Mouse (Mus musculus) ES-Bruce4 (cell line): ENCODE data around the gene Sema5b. TPM values are rescaled to one million over a fixed set of nuclear protein-coding genes. Genes with fewer than 3 reads are reported as not detected.
A peak's percentile ranks its signal among the peaks of the same experiment; 100 is the strongest.

Experiments
- H3K27ac ChIP-seq: 2 replicates; pipeline ENCODE4 v1.5.1; 2012; ENCODE audit warnings: low read length, inconsistent platforms; ENCODE audit not compliant: insufficient read depth
- H3K27me3 ChIP-seq: 2 replicates; pipeline ENCODE4 v1.6.1; 2012; ENCODE audit warnings: mild to moderate bottlenecking, low read length, inconsistent platforms; ENCODE audit not compliant: control insufficient read depth, poor library complexity, insufficient read depth, severe bottlenecking
- H3K36me3 ChIP-seq: 2 replicates; pipeline ENCODE4 v1.6.1; 2012; ENCODE audit warnings: inconsistent platforms, mild to moderate bottlenecking, low read length, moderate library complexity; ENCODE audit not compliant: control insufficient read depth, poor library complexity, insufficient read depth, severe bottlenecking
- H3K4me1 ChIP-seq: one replicate; pipeline ENCODE4 v1.8.1; 2011; ENCODE audit warnings: low read length; ENCODE audit not compliant: control insufficient read depth, insufficient read depth
- H3K4me3 ChIP-seq: 2 replicates; pipeline ENCODE4 v1.5.1; 2011; ENCODE audit warnings: low read depth, mild to moderate bottlenecking, low read length
- H3K9ac ChIP-seq: 2 replicates; pipeline ENCODE4 v1.6.1; 2012; ENCODE audit warnings: low read depth, mild to moderate bottlenecking, inconsistent platforms; ENCODE audit not compliant: poor library complexity, severe bottlenecking
- H3K9me3 ChIP-seq: replicated peaks from 2 replicates; pipeline ENCODE4 v1.6.1; 2012; ENCODE audit warnings: mild to moderate bottlenecking, low read length, inconsistent platforms; ENCODE audit not compliant: control insufficient read depth, poor library complexity, insufficient read depth, severe bottlenecking
- CTCF ChIP-seq: IDR thresholded peaks from one replicate; pipeline ENCODE4 v1.8.1; 2011; ENCODE audit warnings: low read depth, low read length
- EP300 ChIP-seq: IDR thresholded peaks from 2 replicates; pipeline ENCODE4 v1.6.1; 2011; ENCODE audit warnings: low read depth, low read length; ENCODE audit not compliant: insufficient read depth
- POLR2A ChIP-seq: IDR thresholded peaks from one replicate; pipeline ENCODE4 v1.8.1; 2011; ENCODE audit warnings: low read length; ENCODE audit not compliant: insufficient read depth
- polyA plus RNA-seq: library from polyadenylated mRNA; stranded (reverse); fragments of >200 nt; gene quantifications from 2 replicates; pipeline ENCODE4 v1.2.4, GENCODE M21; 2011; ENCODE audit warnings: low read depth; ENCODE audit not compliant: missing spikeins, insufficient read depth, insufficient read length

Sema5b gene
- polyA plus RNA-seq, 1 experiment = 1.6 TPM

- Histone ChIP-seq H3K9ac (no peak overlapping the region), H3K9me3 (no peaks in the 10 kb centered on the region), H3K4me1 (peaks cover 2% of the 10 kb centered on the region), H3K4me3 (no peak overlapping the region), H3K27me3 (no peaks in the 10 kb centered on the region), H3K36me3 (no peaks in the 10 kb centered on the region), H3K27ac (no peak overlapping the region)
- TF ChIP-seq POLR2A (no peak), EP300 (no peak), CTCF (no peak)
These were observed 136.7 kb downstream of the Sema5b start for GRCm38 (mm10) chr16:35677511-35678113.

- no peaks in the 10 kb centered on the region for H3K9me3 ChIP-seq
- H3K27ac ChIP-seq = no peak overlapping the region
- H3K9ac ChIP-seq = no peak overlapping the region
- H3K27me3 ChIP-seq = no peaks in the 10 kb centered on the region
- peaks cover 2% of the 10 kb centered on the region for H3K4me1 ChIP-seq
- no peak overlapping the region for H3K4me3 ChIP-seq
- no peak for TF ChIP-seq CTCF
- no peak for TF ChIP-seq EP300
- TF ChIP-seq POLR2A = no peak
- no peaks in the 10 kb centered on the region for H3K36me3 ChIP-seq
These were observed 137.5 kb downstream of the Sema5b start for GRCm38 (mm10) chr16:35678476-35678875.

- TF ChIP-seq CTCF = no peak
- TF ChIP-seq EP300 = no peak
- TF ChIP-seq POLR2A = no peak
- Histone ChIP-seq H3K4me3 (peak overlapping the region; percentile 12), H3K4me1 (peaks cover 2% of the 10 kb centered on the region), H3K27ac (no peak overlapping the region), H3K36me3 (no peaks in the 10 kb centered on the region), H3K27me3 (no peaks in the 10 kb centered on the region), H3K9ac (peak overlapping the region; percentile 13; the same call in 1 of the 2 replicates), H3K9me3 (no peaks in the 10 kb centered on the region)
These were observed 140.6 kb downstream of the Sema5b start for GRCm38 (mm10) chr16:35681327-35682108.

- Histone ChIP-seq H3K4me3 (no peak overlapping the region), H3K9me3 (no peaks in the 10 kb centered on the region), H3K36me3 (no peaks in the 10 kb centered on the region), H3K27ac (no peak overlapping the region), H3K4me1 (peaks cover 2% of the 10 kb centered on the region), H3K27me3 (no peaks in the 10 kb centered on the region), H3K9ac (no peak overlapping the region)
- TF ChIP-seq CTCF (no peak), EP300 (no peak), POLR2A (no peak)
These were observed 144.1 kb downstream of the Sema5b start for GRCm38 (mm10) chr16:35685027-35685426.

- Histone ChIP-seq H3K9me3 (no peaks in the 10 kb centered on the region), H3K4me3 (no peak overlapping the region), H3K4me1 (peaks cover 1% of the 10 kb centered on the region), H3K27me3 (no peaks in the 10 kb centered on the region), H3K27ac (no peak overlapping the region), H3K9ac (no peak overlapping the region), H3K36me3 (no peaks in the 10 kb centered on the region)
- no peak for TF ChIP-seq EP300
- no peak for TF ChIP-seq CTCF
- no peak for TF ChIP-seq POLR2A
These were observed 145.5 kb downstream of the Sema5b start for GRCm38 (mm10) chr16:35686491-35686890.

GRCm38 (mm10) chr16:35691606-35692005 is 150.7 kb downstream of the Sema5b start:
- no peaks in the 10 kb centered on the region for H3K36me3 ChIP-seq
- TF ChIP-seq POLR2A = no peak
- TF ChIP-seq EP300 = no peak
- TF ChIP-seq CTCF = no peak
- no peak overlapping the region for H3K4me3 ChIP-seq
- H3K27ac ChIP-seq = no peak overlapping the region
- no peaks in the 10 kb centered on the region for H3K27me3 ChIP-seq
- no peaks in the 10 kb centered on the region for H3K4me1 ChIP-seq
- no peak overlapping the region for H3K9ac ChIP-seq
- H3K9me3 ChIP-seq = no peaks in the 10 kb centered on the region
